Mouse (Mus musculus) small intestine, adult 2 months (tissue): ENCODE measurements around the gene Lsm4. TPM values are rescaled to one million over a fixed set of nuclear protein-coding genes. Genes with fewer than 3 reads are reported as not detected.

Experiments used
- H3K27ac ChIP-seq: fragments of 200-500 bp; 2 replicates; pipeline ENCODE4 v1.5.1; 2012; ENCODE audit warnings: low read depth, low read length, control low read depth, inconsistent platforms; ENCODE audit not compliant: insufficient read depth
- H3K27me3 ChIP-seq: fragments of 200-500 bp; 2 replicates; pipeline ENCODE4 v1.6.1; 2012; ENCODE audit warnings: mild to moderate bottlenecking, moderate library complexity, low read length, inconsistent platforms; ENCODE audit not compliant: control insufficient read depth, insufficient read depth
- H3K36me3 ChIP-seq: fragments of 200-500 bp; 2 replicates; pipeline ENCODE4 v1.6.1; 2012; ENCODE audit warnings: mild to moderate bottlenecking, low read length, control low read depth, inconsistent platforms; ENCODE audit not compliant: control insufficient read depth, insufficient read depth
- H3K4me1 ChIP-seq: fragments of 200-500 bp; 2 replicates; pipeline ENCODE4 v1.6.1; 2012; ENCODE audit warnings: low read length, inconsistent platforms, mixed read lengths; ENCODE audit not compliant: control insufficient read depth, insufficient read depth, insufficient read length
- H3K4me3 ChIP-seq: fragments of 200-500 bp; 2 replicates; pipeline ENCODE4 v1.5.1; 2012; ENCODE audit warnings: low read depth, mild to moderate bottlenecking, control low read depth, inconsistent platforms, low read length, moderate library complexity
- CTCF ChIP-seq: fragments of 200-500 bp; IDR thresholded peaks from 2 replicates; pipeline ENCODE4 v1.5.1; 2012; ENCODE audit warnings: low read depth, mild to moderate bottlenecking, control low read depth, inconsistent platforms, low read length, moderate library complexity, mixed read lengths; ENCODE audit not compliant: insufficient replicate concordance, insufficient read length; ENCODE audit errors: extremely low read depth
- POLR2A ChIP-seq: fragments of 200-500 bp; IDR thresholded peaks from 2 replicates; pipeline ENCODE4 v1.6.1; 2012; ENCODE audit warnings: low read depth, mild to moderate bottlenecking, control low read depth, inconsistent platforms, low read length, moderate library complexity
- WGBS: fragments of 180-500 bp; shearing (Covaris S2); methylation state at CpG from one replicate; pipeline ENCODE4 v1.1.7; 2018; 5-methylcytosine and 5-hydroxymethylcytosine counted together
- polyA plus RNA-seq: library from polyadenylated mRNA; depleted of rRNA; stranded (reverse); fragments of >200 nt; gene quantifications from 2 replicates; pipeline ENCODE4 v1.2.3, GENCODE M21; 2012

Gene Lsm4
- polyA plus RNA-seq, 1 experiment, result 152 TPM

GRCm38 (mm10) chr8:70715086-70715485 is 42.0 kb downstream of the Lsm4 start:
- Histone ChIP-seq H3K4me3 (no peak overlapping the region), H3K36me3 (no peaks in the 10 kb centered on the region), H3K27ac (no peak overlapping the region), H3K4me1 (peaks cover 5% of the 10 kb centered on the region), H3K27me3 (no peaks in the 10 kb centered on the region)
- TF ChIP-seq POLR2A, result no peak
- TF ChIP-seq CTCF, result no peak
- WGBS, result 74% methylated on average over 2 of the region's 2 CpGs

- H3K4me3 ChIP-seq, result no peak overlapping the region
- no peak overlapping the region for H3K27ac ChIP-seq
- 85% methylated on average over 40 of the region's 40 CpGs for WGBS
- TF ChIP-seq CTCF, result no peak
- no peaks in the 10 kb centered on the region for H3K36me3 ChIP-seq
- peaks cover 6% of the 10 kb centered on the region for H3K4me1 ChIP-seq
- H3K27me3 ChIP-seq, result no peaks in the 10 kb centered on the region
Measured at GRCm38 (mm10) chr8:70716521-70717400, 43.7 kb downstream of the Lsm4 start.

GRCm38 (mm10) chr8:70718297-70718696 is 45.2 kb downstream of the Lsm4 start, which contains the start of gene Gm3336:
TSS of gene Gm3336 (plus strand) at chr8:70718543.
- peak; percentile 78 for TF ChIP-seq CTCF
- peak; percentile 8; the same call in 1 of the 2 replicates for TF ChIP-seq POLR2A
- Histone ChIP-seq H3K4me1 (peaks cover 6% of the 10 kb centered on the region), H3K36me3 (no peaks in the 10 kb centered on the region), H3K27me3 (no peaks in the 10 kb centered on the region), H3K4me3 (peak within 1 kb of the TSS; percentile 52), H3K27ac (no peak within 1 kb of the TSS)
- 2% methylated on average over 19 of the region's 19 CpGs for WGBS

- no peaks in the 10 kb centered on the region for H3K36me3 ChIP-seq
- no peak for TF ChIP-seq POLR2A
- no peak for TF ChIP-seq CTCF
- H3K4me1 ChIP-seq, result peaks cover 6% of the 10 kb centered on the region
- H3K4me3 ChIP-seq, result peak overlapping the region; percentile 1; the same call in 1 of the 2 replicates
- H3K27ac ChIP-seq, result peak overlapping the region; percentile 81
- no peaks in the 10 kb centered on the region for H3K27me3 ChIP-seq
- WGBS, result 22% methylated on average over 9 of the region's 9 CpGs
Measured at GRCm38 (mm10) chr8:70719796-70720270, 46.8 kb downstream of the Lsm4 start.

- Histone ChIP-seq H3K27me3 (no peaks in the 10 kb centered on the region), H3K4me1 (peaks cover 6% of the 10 kb centered on the region), H3K36me3 (no peaks in the 10 kb centered on the region), H3K4me3 (no peak overlapping the region), H3K27ac (no peak overlapping the region)
- 6% methylated on average over 3 of the region's 3 CpGs for WGBS
- TF ChIP-seq POLR2A (no peak), CTCF (peak; percentile 83; the same call in 1 of the 2 replicates)
Measured at GRCm38 (mm10) chr8:70720739-70721138, 47.7 kb downstream of the Lsm4 start.

- TF ChIP-seq POLR2A (no peak), CTCF (no peak)
- 95% methylated on average over 8 of the region's 8 CpGs for WGBS
- H3K36me3 ChIP-seq, result no peaks in the 10 kb centered on the region
- no peak overlapping the region for H3K4me3 ChIP-seq
- H3K27me3 ChIP-seq, result peaks cover under 1% of the 10 kb centered on the region; the same call in 1 of the 2 replicates
- H3K27ac ChIP-seq, result no peak overlapping the region
- H3K4me1 ChIP-seq, result peaks cover 6% of the 10 kb centered on the region
Measured at GRCm38 (mm10) chr8:70721601-70722000, 48.6 kb downstream of the Lsm4 start.
